Mouse (Mus musculus): ENCODE measurements around the gene Kmt5b. TPM values are rescaled to one million over a fixed set of nuclear protein-coding genes. Genes with fewer than 3 reads are reported as not detected.

Gene Kmt5b
- total and polyA plus RNA-seq, 3 experiments = 14.9 to 23.9 TPM; not detected in 1

GRCm38 (mm10) chr19:3847711-3848110, 80.5 kb downstream of the Kmt5b start:
- Histone ChIP-seq H3K27ac (ENCODE audit: control insufficient read depth, low read depth, low read length) (no peak overlapping the region), H3K9ac (ENCODE audit: control insufficient read depth, low read depth, low read length, poor library complexity, severe bottlenecking) (no peak overlapping the region), H3K4me1 (ENCODE audit: control insufficient read depth in 1 of 2, insufficient read depth in 2 of 2, low read length in 2 of 2) (no peaks in the 10 kb centered on the region), H3K27me3 (ENCODE audit: control insufficient read depth in 1 of 2, insufficient read depth in 2 of 2, low read length in 2 of 2) (no peaks in the 10 kb centered on the region), H3K79me2 (ENCODE audit: control insufficient read depth, insufficient read depth, low read length, poor library complexity) (peaks cover 6% of the 10 kb centered on the region; the same call in 1 of the 2 replicates), H3K4me3 (ENCODE audit: control insufficient read depth in 1 of 2, insufficient read depth in 1 of 2, low read depth in 2 of 2, low read length in 2 of 2) (no peak overlapping the region), H3K9me3 (replicated peaks; ENCODE audit: insufficient read depth, low read length) (no peaks in the 10 kb centered on the region), H3K36me3 (ENCODE audit: control insufficient read depth in 1 of 2, insufficient read depth in 2 of 2, low read length in 2 of 2) (peaks cover 0 to 2% of the 10 kb centered on the region in 2 experiments; a peak in 1 of 4 replicates)
- DNase-seq (ENCODE audit: low read depth, low spot score) = no peak
- no peak for TF ChIP-seq RCOR1 (IDR thresholded peaks at IDR 0.05; ENCODE audit: low read depth, low read length)
- no peak for TF ChIP-seq SMC3 (IDR thresholded peaks at IDR 0.05; ENCODE audit: low read depth, low read length)
- no peak for TF ChIP-seq NRF1 (IDR thresholded peaks at IDR 0.05; ENCODE audit: insufficient read depth, low read depth, low read length, poor library complexity, severe bottlenecking)
- TF ChIP-seq ZKSCAN1 (IDR thresholded peaks at IDR 0.05; ENCODE audit: low read depth, low read length) = no peak
- TF ChIP-seq ZMIZ1 (IDR thresholded peaks at IDR 0.05; ENCODE audit: low read depth, low read length) = no peak
- TF ChIP-seq GATA1 (IDR thresholded peaks at IDR 0.05; ENCODE audit: low read depth, low read length) = no peak
- TF ChIP-seq TCF12 (IDR thresholded peaks at IDR 0.05; ENCODE audit: low read depth, low read length) = no peak
- no peak for TF ChIP-seq USF1 (IDR thresholded peaks at IDR 0.05; ENCODE audit: low read depth, low read length)

GRCm38 (mm10) chr19:3848207-3848808, 81.1 kb downstream of the Kmt5b start:
- H3K27me3 ChIP-seq (ENCODE audit: control insufficient read depth in 1 of 2, insufficient read depth in 2 of 2, low read length in 2 of 2) = no peaks in the 10 kb centered on the region
- no peak overlapping the region for H3K27ac ChIP-seq (ENCODE audit: control insufficient read depth, low read depth, low read length)
- TF ChIP-seq POLR2A (IDR thresholded peaks at IDR 0.05; ENCODE audit: control insufficient read depth in 1 of 2, insufficient read depth in 1 of 2, low read depth in 1 of 2, low read length in 2 of 2, poor library complexity in 1 of 2) = no peak
- TF ChIP-seq BHLHE40 (IDR thresholded peaks at IDR 0.05; ENCODE audit: borderline replicate concordance, low read depth, low read length) = no peak
- TF ChIP-seq ZNF384 (IDR thresholded peaks at IDR 0.05; ENCODE audit: low read depth, low read length) = no peak
- no peak for TF ChIP-seq GABPA (IDR thresholded peaks at IDR 0.05; ENCODE audit: low read depth, low read length)
- no peak for TF ChIP-seq ETS1 (IDR thresholded peaks at IDR 0.05; ENCODE audit: low read depth, low read length)
- no peak for TF ChIP-seq NELFE (IDR thresholded peaks at IDR 0.05; ENCODE audit: low read depth, low read length)
- TF ChIP-seq SIN3A (IDR thresholded peaks at IDR 0.05; ENCODE audit: low read length) = no peak
- no peak for TF ChIP-seq MYB (IDR thresholded peaks at IDR 0.05; ENCODE audit: low read depth, low read length)
- no peak for TF ChIP-seq POLR2AphosphoS2 (IDR thresholded peaks at IDR 0.05; ENCODE audit: low read length)
- no peak for TF ChIP-seq CHD2 (IDR thresholded peaks at IDR 0.05; ENCODE audit: low read length)
- TF ChIP-seq NRF1 (IDR thresholded peaks at IDR 0.05; ENCODE audit: insufficient read depth, low read depth, low read length, poor library complexity, severe bottlenecking) = no peak

More at GRCm38 (mm10) chr19:3848207-3848808, 81.1 kb downstream of the Kmt5b start:
- H3K4me1 ChIP-seq (ENCODE audit: control insufficient read depth in 1 of 2, insufficient read depth in 2 of 2, low read length in 2 of 2) = peaks cover 0 to 4% of the 10 kb centered on the region in 2 experiments; a peak in 1 of 4 replicates
- H3K79me2 ChIP-seq (ENCODE audit: control insufficient read depth, insufficient read depth, low read length, poor library complexity) = peaks cover 10% of the 10 kb centered on the region
- no peak overlapping the region for H3K9ac ChIP-seq (ENCODE audit: control insufficient read depth, low read depth, low read length, poor library complexity, severe bottlenecking)
- no peak overlapping the region for H3K4me3 ChIP-seq (ENCODE audit: control insufficient read depth in 1 of 2, insufficient read depth in 1 of 2, low read depth in 2 of 2, low read length in 2 of 2)
- H3K36me3 ChIP-seq (ENCODE audit: control insufficient read depth in 1 of 2, insufficient read depth in 2 of 2, low read length in 2 of 2) = peaks cover 0 to 5% of the 10 kb centered on the region in 2 experiments; a peak in 2 of 4 replicates
- H3K9me3 ChIP-seq (replicated peaks; ENCODE audit: insufficient read depth, low read length) = no peaks in the 10 kb centered on the region
- no peak for DNase-seq (ENCODE audit: low read depth, low spot score)
